Mouse (Mus musculus) bone marrow, adult 2 months (tissue): ENCODE results near the gene Fdxacb1. TPM values are rescaled to one million over a fixed set of nuclear protein-coding genes. Genes with fewer than 3 reads are reported as not detected.

Experiments
- H3K27ac ChIP-seq: fragments of 200-500 bp; 2 replicates; pipeline ENCODE4 v1.5.1; 2012; ENCODE audit warnings: low read depth, mild to moderate bottlenecking, control low read depth, inconsistent platforms, low read length; ENCODE audit not compliant: control insufficient read depth, poor library complexity, insufficient read depth
- H3K4me1 ChIP-seq: fragments of 200-500 bp; 2 replicates; pipeline ENCODE4 v1.6.1; 2011; ENCODE audit warnings: low read length; ENCODE audit not compliant: control insufficient read depth, insufficient read depth
- H3K4me3 ChIP-seq: fragments of 200-500 bp; replicated peaks from 2 replicates; pipeline ENCODE3; 2011; ENCODE audit warnings: mild to moderate bottlenecking, low read depth, low read length, control low read depth; ENCODE audit not compliant: control insufficient read depth
- CTCF ChIP-seq: fragments of 200-500 bp; IDR thresholded peaks from 2 replicates; pipeline ENCODE4 v1.5.1; 2011; ENCODE audit warnings: low read length, control low read depth; ENCODE audit not compliant: control insufficient read depth, insufficient read depth
- POLR2A ChIP-seq: fragments of 200-500 bp; IDR thresholded peaks from 2 replicates; pipeline ENCODE4 v1.6.1; 2011; ENCODE audit warnings: low read depth, mild to moderate bottlenecking, control low read depth, low read length, borderline replicate concordance; ENCODE audit not compliant: control insufficient read depth
- WGBS: fragments of 180-500 bp; shearing (Covaris S2); methylation state at CpG from one replicate; pipeline ENCODE4 v1.1.7; 2018; 5-methylcytosine and 5-hydroxymethylcytosine counted together
- polyA plus RNA-seq: library from polyadenylated mRNA; stranded (reverse); fragments of >200 nt; gene quantifications from 2 replicates; pipeline ENCODE4 v1.2.4, GENCODE M21; 2011; ENCODE audit warnings: low replicate concordance; ENCODE audit not compliant: missing spikeins, insufficient read depth, insufficient read length

Gene Fdxacb1
- 5.5 and 5.7 TPM in 2 replicates for polyA plus RNA-seq

DNA sequence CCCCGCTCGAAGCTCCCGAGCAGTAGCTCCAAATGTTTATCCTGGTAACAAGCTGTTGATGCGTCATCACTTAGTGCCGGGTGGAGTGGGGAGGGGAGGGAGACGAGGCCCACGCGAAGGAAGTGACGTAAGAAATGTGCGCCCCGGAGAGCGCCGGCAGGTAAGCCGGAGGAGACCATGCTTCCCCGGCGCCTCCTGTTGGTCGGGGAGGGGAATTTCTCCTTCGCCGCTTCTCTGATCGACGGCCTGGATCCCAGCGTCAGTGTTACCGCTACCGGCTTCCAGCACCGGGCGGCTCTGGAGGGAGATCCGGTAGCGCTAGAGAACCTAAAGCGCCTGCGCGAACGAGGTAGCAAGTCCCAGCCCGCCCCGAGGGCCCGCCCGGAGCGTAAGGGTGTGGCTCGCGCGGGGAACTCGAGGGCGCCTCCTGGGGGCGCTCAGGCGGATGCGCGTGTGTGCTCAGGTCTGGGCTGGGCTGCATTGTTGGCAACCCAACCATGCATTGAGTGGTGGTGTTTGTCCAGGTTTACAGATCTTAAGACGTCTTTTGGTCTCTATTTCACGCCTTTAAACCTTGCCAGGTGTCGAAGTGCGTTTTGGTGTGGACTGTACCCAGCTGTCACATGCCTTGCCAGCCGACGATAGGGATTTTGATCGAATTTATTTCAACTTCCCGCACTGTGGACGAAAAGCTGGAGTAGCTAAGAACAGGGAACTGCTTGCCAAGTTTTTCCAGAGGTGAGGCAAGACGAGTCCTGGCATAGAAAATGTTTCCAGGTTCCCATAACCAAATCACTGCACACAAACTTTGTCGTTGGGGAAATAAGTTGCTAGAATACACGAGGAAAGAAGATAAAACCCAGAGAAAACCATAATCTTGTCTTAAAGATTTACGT, at the start of gene Fdxacb1:
Fdxacb1 (plus strand) TSS at position 130 of the 896 bp plus-strand sequence.
- peak within 1 kb of the TSS; percentile 94 for H3K4me3 ChIP-seq
- 3% methylated on average over 59 of the region's 59 CpGs for WGBS
- H3K27ac ChIP-seq, result peak within 1 kb of the TSS; percentile 93
- H3K4me1 ChIP-seq, result peaks cover 2% of the 10 kb centered on the region; the same call in 1 of the 2 replicates
- TF ChIP-seq POLR2A (peak; percentile 62; the same call in 1 of the 2 replicates), CTCF (peak; percentile 67)

DNA sequence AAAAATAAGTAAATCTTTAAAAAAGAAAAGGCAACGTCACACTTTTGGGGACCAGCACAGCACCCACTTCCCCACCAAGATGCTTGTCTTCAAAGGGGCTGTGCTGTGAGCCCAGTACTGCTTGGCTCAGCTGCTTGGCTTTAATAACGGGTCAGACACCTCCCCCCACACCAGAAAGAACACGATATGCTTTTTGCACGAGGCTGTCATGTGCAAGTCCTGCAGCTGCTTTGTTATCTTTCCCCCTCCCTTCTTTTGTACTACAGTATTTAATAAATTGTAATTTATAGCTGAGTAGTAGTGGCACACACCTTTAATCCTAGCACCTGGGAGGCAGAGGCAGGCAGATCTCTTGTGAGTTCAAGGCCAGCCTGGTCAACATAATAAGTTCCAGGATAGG, 49.2 kb upstream of the Fdxacb1 start:
- Histone ChIP-seq H3K27ac (no peak overlapping the region), H3K4me3 (no peak overlapping the region), H3K4me1 (no peaks in the 10 kb centered on the region)
- WGBS, result 70% methylated on average over 4 of the region's 4 CpGs
- TF ChIP-seq CTCF (no peak), POLR2A (no peak)

DNA sequence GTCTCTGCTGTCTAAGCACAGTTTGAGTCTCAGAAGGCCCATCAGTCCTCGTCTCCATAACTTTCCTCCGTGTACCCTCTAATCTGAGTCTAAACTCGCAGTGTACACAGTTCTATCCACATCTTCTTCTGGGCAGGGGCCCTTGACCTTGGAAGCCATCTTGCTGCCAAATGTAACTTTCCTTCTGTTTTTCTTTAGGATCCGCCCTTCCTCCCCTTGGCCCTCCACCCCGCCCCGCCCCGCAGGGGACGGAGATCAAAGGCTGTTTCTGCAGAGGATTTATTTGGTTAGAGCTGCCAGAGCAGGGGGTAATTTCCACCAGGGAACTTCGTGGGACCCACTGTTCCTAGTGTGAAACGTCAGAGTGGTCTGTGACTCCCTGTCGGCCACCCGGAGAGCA, 47.0 kb upstream of the Fdxacb1 start:
- no peak overlapping the region for H3K4me3 ChIP-seq
- WGBS, result 73% methylated on average over 12 of the region's 12 CpGs

DNA sequence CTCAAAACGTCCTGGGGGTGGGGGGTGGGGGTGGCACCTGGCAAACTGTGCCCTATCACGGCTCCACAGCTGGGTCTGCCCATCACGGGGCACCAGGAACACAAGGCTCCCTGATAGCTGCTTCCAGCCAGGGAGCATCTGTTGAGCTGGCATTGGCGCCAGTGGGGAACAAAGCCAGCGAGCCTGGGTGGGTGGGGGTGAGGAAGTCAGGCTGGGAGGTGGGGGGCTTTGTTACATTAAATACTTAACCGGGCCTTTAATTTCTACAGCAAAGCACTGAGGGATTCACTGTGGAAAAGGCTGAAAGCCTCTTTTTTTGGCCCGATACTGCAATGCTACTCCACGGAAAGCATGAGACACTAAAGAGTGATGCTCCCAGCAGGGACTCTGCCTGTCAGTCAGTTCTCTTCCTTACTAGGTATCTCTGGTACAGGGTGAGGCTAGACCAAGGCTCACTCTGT, 45.6 kb upstream of the Fdxacb1 start:
- WGBS, result 57% methylated on average over 8 of the region's 8 CpGs
- Histone ChIP-seq H3K4me3 (no peak overlapping the region), H3K4me1 (no peaks in the 10 kb centered on the region), H3K27ac (no peak overlapping the region)
- TF ChIP-seq CTCF (no peak), POLR2A (no peak)

More for the DNA sequence above, 47.0 kb upstream of the Fdxacb1 start:
- no peaks in the 10 kb centered on the region for H3K4me1 ChIP-seq
- no peak for TF ChIP-seq POLR2A
- TF ChIP-seq CTCF, result no peak
- H3K27ac ChIP-seq, result no peak overlapping the region

DNA sequence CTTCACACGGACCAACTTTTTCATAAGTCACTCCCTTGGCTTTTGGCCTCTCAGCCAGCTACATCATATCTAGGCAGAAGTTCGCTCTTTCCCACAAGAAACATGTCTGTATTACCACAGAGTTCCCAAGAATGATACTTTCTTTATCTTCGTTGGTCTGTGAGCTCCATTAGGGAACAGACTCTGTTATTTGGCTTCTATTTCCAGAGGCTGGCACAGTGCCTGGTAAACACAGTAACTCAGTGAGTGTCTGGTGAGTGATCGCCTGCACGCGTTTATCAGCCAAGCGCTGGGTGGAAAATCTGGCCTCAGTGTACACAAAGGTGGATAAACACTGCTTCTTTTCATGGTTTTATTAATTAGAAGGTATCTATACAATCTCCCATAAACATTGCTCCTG, 44.6 kb upstream of the Fdxacb1 start:
- Histone ChIP-seq H3K4me1 (peaks cover 2% of the 10 kb centered on the region), H3K4me3 (no peak overlapping the region), H3K27ac (no peak overlapping the region)
- TF ChIP-seq POLR2A (no peak), CTCF (no peak)
- WGBS, result 69% methylated on average over 7 of the region's 7 CpGs

DNA sequence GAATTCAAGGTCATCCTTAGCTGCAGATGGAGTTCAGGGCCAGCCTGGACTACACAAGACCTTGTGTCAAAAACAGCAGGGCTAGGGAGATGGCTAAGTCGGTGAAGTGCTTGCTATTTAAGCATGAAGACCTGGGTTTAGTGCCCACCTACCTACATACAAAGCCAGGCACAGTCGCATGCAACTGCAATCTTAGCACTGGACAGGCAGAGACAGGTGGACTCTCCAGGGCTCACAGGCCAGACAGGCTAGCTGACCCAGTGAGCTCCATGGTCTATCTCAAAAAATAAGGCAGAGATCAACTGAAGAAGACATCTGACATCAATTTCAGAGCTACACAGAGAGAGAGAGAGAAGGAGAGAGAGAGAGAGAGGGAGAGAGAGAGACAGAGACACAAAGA, 43.9 kb upstream of the Fdxacb1 start:
- TF ChIP-seq CTCF, result no peak
- TF ChIP-seq POLR2A, result no peak
- Histone ChIP-seq H3K4me1 (peaks cover 2% of the 10 kb centered on the region), H3K27ac (no peak overlapping the region), H3K4me3 (no peak overlapping the region)
- 77% methylated on average over 2 of the region's 2 CpGs for WGBS

DNA sequence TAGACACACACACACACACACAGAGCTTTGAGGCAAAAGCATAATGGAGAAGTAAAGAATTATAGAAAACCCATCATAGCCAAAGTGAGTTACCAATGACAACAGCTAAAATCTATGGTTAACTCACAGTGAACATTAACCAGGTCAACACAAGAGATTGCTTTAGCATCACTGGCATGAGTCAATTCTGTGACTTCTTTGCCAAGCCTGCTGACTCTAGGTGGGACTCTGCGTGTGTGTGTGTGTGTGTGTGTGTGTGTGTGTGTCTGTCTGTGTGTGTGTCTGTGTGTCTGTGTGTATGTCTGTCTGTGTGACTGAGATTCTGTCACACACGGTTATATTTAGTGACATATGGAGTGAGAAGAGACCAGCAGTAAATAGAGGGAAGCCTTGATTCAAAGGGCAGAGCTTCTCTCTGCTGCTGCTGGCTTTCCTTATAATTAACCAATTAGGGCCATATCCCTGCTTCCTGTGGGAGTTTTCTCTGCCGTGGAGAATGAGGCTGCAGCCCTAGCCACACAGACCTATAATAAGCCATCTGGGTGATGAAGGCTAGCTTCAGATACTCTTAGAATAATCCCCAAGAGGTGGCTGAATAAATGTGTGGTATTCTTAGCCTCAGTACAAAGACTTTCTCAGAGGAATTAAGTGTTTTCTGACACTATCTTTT, 43.2 kb upstream of the Fdxacb1 start:
- Histone ChIP-seq H3K27ac (no peak overlapping the region), H3K4me1 (peaks cover 2% of the 10 kb centered on the region), H3K4me3 (no peak overlapping the region)
- no peak for TF ChIP-seq CTCF
- no peak for TF ChIP-seq POLR2A
- WGBS, result 37% methylated on average over 3 of the region's 3 CpGs
